Mouse (Mus musculus) embryonic facial prominence, embryonic 15.5 days (tissue): ENCODE results near the gene Cog5. TPM values are rescaled to one million over a fixed set of nuclear protein-coding genes. Genes with fewer than 3 reads are reported as not detected.

Experiments used
- ATAC-seq: fragments of 200-750 bp; cut with Nextera tagmentation; 2 replicates; pipeline ENCODE4 v1.8.0; 2017; ENCODE audit warnings: low read depth, moderate TSS enrichment; ENCODE audit not compliant: insufficient number of reproducible peaks, low FRiP score, low TSS enrichment
- H3K27ac ChIP-seq: fragments of 300-500 bp; sonication (generic); replicated peaks from 2 replicates; pipeline ENCODE4 v1.5.1; 2015; ENCODE audit warnings: mild to moderate bottlenecking, inconsistent platforms
- H3K27me3 ChIP-seq: fragments of 300-500 bp; sonication (generic); 2 replicates; pipeline ENCODE4 v1.6.1; 2015; ENCODE audit warnings: inconsistent platforms
- H3K36me3 ChIP-seq: fragments of 300-500 bp; sonication (generic); 2 replicates; pipeline ENCODE4 v1.6.1; 2015; ENCODE audit warnings: mild to moderate bottlenecking, inconsistent platforms
- H3K4me1 ChIP-seq: fragments of 300-500 bp; sonication (generic); 2 replicates; pipeline ENCODE4 v1.6.1; 2015; ENCODE audit warnings: inconsistent platforms
- H3K4me2 ChIP-seq: fragments of 300-500 bp; sonication (generic); replicated peaks from 2 replicates; pipeline ENCODE4 v1.6.1; 2015; ENCODE audit warnings: mild to moderate bottlenecking, inconsistent platforms
- H3K4me3 ChIP-seq: fragments of 300-500 bp; sonication (generic); replicated peaks from 2 replicates; pipeline ENCODE4 v1.5.1; 2015; ENCODE audit warnings: mild to moderate bottlenecking, inconsistent platforms
- H3K9ac ChIP-seq: fragments of 300-500 bp; sonication (generic); 2 replicates; pipeline ENCODE4 v1.6.1; 2015; ENCODE audit warnings: inconsistent platforms
- H3K9me3 ChIP-seq: fragments of 300-500 bp; sonication (generic); replicated peaks from 2 replicates; pipeline ENCODE4 v1.6.1; 2016; ENCODE audit warnings: inconsistent platforms
- WGBS: fragments of 180-500 bp; shearing (Covaris S2); methylation state at CpG from one replicate; pipeline ENCODE4 v1.1.7; 2015; 5-methylcytosine and 5-hydroxymethylcytosine counted together
- polyA plus RNA-seq: library from polyadenylated mRNA; unstranded; fragments of >200 nt; fragmentation: Nextera tagmentation; extraction: Ambion mirVana; gene quantifications from 2 replicates; pipeline ENCODE4 v1.2.1, GENCODE M21; 2015

Gene Cog5
- polyA plus RNA-seq, 1 experiment from 2014 or later: 27.6 TPM

DNA sequence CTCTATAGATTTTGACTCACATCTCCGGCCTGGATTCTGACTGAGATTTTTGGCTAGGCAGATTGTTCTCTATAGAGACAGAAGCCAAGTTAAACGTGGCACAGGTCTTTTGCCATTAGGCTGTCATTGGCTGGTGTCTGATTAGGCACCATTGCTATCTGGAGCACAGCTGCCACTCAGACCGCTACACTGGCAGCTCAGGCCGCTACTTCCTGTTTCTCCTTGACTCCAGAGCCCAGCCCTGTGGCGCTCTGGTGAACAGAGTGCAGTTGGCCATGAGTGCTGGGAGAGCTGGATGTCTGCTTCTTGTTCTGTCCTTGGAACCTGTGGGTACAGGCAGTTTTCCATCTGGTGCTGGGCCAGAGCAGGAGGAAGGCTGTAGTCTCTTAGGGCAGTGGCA lies 262.6 kb downstream of the Cog5 start:
- H3K36me3 ChIP-seq: no peaks in the 10 kb centered on the region
- H3K4me3 ChIP-seq: no peak overlapping the region
- WGBS: 75% methylated on average over 5 of the region's 5 CpGs
- H3K9ac ChIP-seq: no peak overlapping the region
- H3K4me1 ChIP-seq: no peaks in the 10 kb centered on the region; the same call in 1 of the 2 replicates
- H3K27ac ChIP-seq: no peak overlapping the region
- no peak for ATAC-seq
- H3K4me2 ChIP-seq: no peak overlapping the region
- no peaks in the 10 kb centered on the region for H3K9me3 ChIP-seq
- H3K27me3 ChIP-seq: no peaks in the 10 kb centered on the region

GRCm38 (mm10) chr12:31920464-31921405 lies 266.1 kb downstream of the Cog5 start:
- Histone ChIP-seq H3K9me3 (no peaks in the 10 kb centered on the region), H3K27me3 (no peaks in the 10 kb centered on the region), H3K9ac (no peak overlapping the region), H3K4me1 (no peaks in the 10 kb centered on the region; the same call in 1 of the 2 replicates), H3K36me3 (peaks cover 13% of the 10 kb centered on the region), H3K4me2 (no peak overlapping the region), H3K27ac (no peak overlapping the region), H3K4me3 (no peak overlapping the region)
- WGBS: 80% methylated on average over 18 of the region's 18 CpGs
- ATAC-seq: 0 out of 2 replicates have a peak, but pooled peaks have one; percentile 34

DNA sequence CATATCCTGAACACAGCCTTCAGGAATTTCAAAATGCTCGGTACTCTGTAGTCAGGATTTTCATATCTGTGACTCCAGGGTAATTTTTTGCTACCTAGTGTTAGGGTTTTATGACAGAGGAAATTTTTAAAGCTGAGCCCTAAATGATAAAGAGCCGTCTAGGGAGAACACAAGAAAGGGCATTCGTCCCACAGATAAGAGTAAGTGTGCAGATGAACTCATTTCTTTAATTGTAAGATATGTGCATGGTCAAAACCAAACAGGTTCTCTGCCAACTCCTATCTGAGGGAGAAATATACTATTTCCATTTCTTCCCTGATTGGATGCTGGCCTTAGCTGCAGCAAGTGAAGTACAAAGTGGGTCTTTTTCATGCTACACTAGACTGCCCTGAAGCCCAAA lies 269.5 kb downstream of the Cog5 start:
- Histone ChIP-seq H3K4me2 (no peak overlapping the region), H3K4me3 (no peak overlapping the region), H3K27ac (no peak overlapping the region), H3K9ac (no peak overlapping the region), H3K36me3 (peaks cover 40% of the 10 kb centered on the region), H3K27me3 (no peaks in the 10 kb centered on the region), H3K9me3 (no peaks in the 10 kb centered on the region), H3K4me1 (no peaks in the 10 kb centered on the region)
- ATAC-seq: no peak
- WGBS: 87% methylated on average over 3 of the region's 3 CpGs

DNA sequence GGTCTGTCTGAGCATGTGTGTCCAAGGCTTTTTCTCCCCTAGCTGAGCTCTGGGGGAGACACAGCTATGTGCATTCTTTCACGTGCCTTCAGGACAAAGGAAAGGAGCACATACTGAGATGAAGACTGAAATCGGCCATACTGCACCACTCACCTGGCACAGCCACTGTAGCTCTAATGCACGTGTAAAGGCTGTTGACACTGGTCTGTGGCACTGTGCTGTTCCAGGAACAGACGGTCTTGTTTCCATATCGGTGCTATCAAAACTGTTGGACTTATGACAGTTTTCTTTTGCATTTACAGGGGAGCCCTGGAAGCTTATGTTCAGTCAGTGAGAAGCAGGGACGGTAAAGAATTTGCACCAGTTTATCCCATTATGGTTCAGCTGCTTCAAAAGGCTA lies 270.7 kb downstream of the Cog5 start:
- WGBS: 79% methylated on average over 6 of the region's 6 CpGs
- no peak for ATAC-seq
- no peak overlapping the region for H3K9ac ChIP-seq
- H3K36me3 ChIP-seq: peaks cover 48% of the 10 kb centered on the region
- H3K4me1 ChIP-seq: no peaks in the 10 kb centered on the region
- no peak overlapping the region for H3K27ac ChIP-seq
- H3K27me3 ChIP-seq: no peaks in the 10 kb centered on the region
- H3K9me3 ChIP-seq: no peaks in the 10 kb centered on the region
- no peak overlapping the region for H3K4me2 ChIP-seq
- no peak overlapping the region for H3K4me3 ChIP-seq

DNA sequence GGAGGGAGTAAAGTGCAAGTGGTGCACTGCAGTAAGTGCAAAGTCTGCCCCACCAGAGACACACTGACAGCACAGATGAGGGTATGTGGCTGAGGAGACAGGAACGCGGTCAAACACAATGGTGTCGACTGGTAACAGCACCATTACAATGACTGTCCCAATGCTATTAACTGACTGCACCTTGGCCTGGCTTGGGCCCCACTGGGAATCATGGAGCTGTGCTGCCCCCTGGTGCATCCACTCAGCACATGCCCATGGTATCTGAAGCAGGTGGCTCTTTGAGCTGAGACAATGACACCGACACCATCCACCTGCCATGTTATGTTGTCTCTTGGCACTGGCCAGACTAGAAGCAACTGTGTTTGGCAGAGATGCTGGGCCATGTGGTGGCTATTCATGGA lies 272.0 kb downstream of the Cog5 start:
- peak; percentile 63; the same call in 1 of the 2 replicates for ATAC-seq
- Histone ChIP-seq H3K4me2 (no peak overlapping the region), H3K27me3 (no peaks in the 10 kb centered on the region), H3K36me3 (peaks cover 61% of the 10 kb centered on the region), H3K27ac (no peak overlapping the region), H3K4me3 (no peak overlapping the region), H3K4me1 (no peaks in the 10 kb centered on the region), H3K9me3 (no peaks in the 10 kb centered on the region), H3K9ac (no peak overlapping the region)
- 70% methylated on average over 4 of the region's 4 CpGs for WGBS

DNA sequence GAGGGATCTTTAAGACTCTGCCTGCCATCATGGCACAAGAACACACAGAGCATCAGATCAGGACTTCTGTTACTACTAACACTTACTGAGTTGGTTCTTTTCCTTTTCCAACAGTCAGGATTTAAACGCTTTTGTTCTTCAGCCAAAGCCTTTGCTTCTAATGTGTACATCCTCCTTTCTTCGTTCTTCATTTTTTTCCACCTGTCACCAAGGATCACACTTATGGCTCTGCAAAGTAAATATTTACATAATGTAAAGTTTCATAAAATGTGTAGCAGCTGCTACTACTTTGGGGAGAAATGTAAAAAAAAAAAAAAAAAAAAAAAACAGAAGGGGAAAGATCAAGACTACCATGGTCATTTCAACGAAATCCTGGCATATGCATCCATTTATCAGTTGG lies 273.8 kb downstream of the Cog5 start:
- H3K4me1 ChIP-seq: no peaks in the 10 kb centered on the region
- no peaks in the 10 kb centered on the region for H3K9me3 ChIP-seq
- H3K4me3 ChIP-seq: no peak overlapping the region
- H3K27ac ChIP-seq: no peak overlapping the region
- H3K36me3 ChIP-seq: peaks cover 76% of the 10 kb centered on the region
- H3K27me3 ChIP-seq: no peaks in the 10 kb centered on the region
- H3K9ac ChIP-seq: no peak overlapping the region
- H3K4me2 ChIP-seq: no peak overlapping the region
- ATAC-seq: no peak
- 61% methylated on average over 3 of the region's 3 CpGs for WGBS

DNA sequence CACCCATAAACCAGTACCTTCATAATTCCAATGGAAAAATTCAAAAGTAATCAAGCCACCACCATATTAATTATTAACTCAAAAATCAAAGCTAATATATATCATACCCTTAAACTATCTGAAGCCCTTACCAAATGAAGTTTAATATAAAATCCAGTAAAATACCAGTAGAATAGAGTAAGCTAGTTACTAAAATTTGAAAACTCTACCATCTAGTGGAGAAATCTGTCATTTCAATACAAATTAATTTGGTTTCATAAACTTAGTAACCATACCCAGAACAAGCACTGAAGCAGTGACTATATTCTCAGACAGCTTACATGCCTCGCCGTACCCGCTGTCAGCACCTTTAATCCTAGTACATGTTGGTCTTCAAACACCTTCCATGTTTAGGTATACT lies 277.1 kb downstream of the Cog5 start:
- Histone ChIP-seq H3K4me2 (no peak overlapping the region), H3K9me3 (no peaks in the 10 kb centered on the region), H3K4me1 (no peaks in the 10 kb centered on the region), H3K9ac (no peak overlapping the region), H3K27me3 (no peaks in the 10 kb centered on the region), H3K4me3 (no peak overlapping the region), H3K27ac (no peak overlapping the region), H3K36me3 (peaks cover 69% of the 10 kb centered on the region)
- 89% methylated on average over 3 of the region's 3 CpGs for WGBS
- ATAC-seq: no peak

GRCm38 (mm10) chr12:31936657-31937300 lies 282.1 kb downstream of the Cog5 start:
- WGBS: 27% methylated on average over 6 of the region's 6 CpGs
- Histone ChIP-seq H3K27ac (no peak overlapping the region), H3K9ac (no peak overlapping the region), H3K9me3 (no peaks in the 10 kb centered on the region), H3K4me2 (no peak overlapping the region), H3K27me3 (no peaks in the 10 kb centered on the region), H3K4me3 (no peak overlapping the region), H3K36me3 (peaks cover 63% of the 10 kb centered on the region), H3K4me1 (0 out of 2 replicates have a peak, but pooled peaks cover 3% of the 10 kb centered on the region)
- ATAC-seq: no peak

DNA sequence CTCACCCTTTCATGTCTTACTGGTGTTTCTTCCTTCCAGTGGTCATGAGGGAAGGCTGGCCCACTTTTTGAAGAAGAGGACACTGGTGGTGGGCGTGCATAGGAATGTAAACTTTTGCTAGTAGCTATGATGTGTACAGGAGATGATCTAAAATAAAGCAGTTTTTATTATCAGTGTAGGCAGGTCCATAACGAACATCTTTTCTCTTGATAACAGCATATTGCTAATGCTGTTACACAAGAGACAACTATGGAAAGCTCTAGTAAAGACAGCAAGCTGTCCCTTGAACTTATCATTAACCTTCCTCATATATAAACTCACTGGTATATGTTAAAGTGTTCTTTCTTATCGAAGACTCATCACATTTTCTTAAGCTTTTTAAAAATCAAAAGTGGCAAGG lies 282.9 kb downstream of the Cog5 start:
- H3K36me3 ChIP-seq: peaks cover 58% of the 10 kb centered on the region
- ATAC-seq: no peak
- 84% methylated on average over 3 of the region's 3 CpGs for WGBS

GRCm38 (mm10) chr12:31938391-31938997 lies 283.8 kb downstream of the Cog5 start:
- Histone ChIP-seq H3K36me3 (peaks cover 59% of the 10 kb centered on the region), H3K9ac (no peak overlapping the region), H3K4me1 (0 out of 2 replicates have a peak, but pooled peaks cover 3% of the 10 kb centered on the region), H3K9me3 (no peaks in the 10 kb centered on the region), H3K27ac (no peak overlapping the region), H3K4me3 (no peak overlapping the region), H3K4me2 (no peak overlapping the region), H3K27me3 (no peaks in the 10 kb centered on the region)
- no peak for ATAC-seq
- WGBS: 85% methylated on average over 4 of the region's 4 CpGs

More for the DNA sequence above, 282.9 kb downstream of the Cog5 start:
- Histone ChIP-seq H3K27me3 (no peaks in the 10 kb centered on the region), H3K4me3 (no peak overlapping the region), H3K9me3 (no peaks in the 10 kb centered on the region), H3K27ac (no peak overlapping the region), H3K9ac (no peak overlapping the region), H3K4me1 (0 out of 2 replicates have a peak, but pooled peaks cover 3% of the 10 kb centered on the region), H3K4me2 (no peak overlapping the region)

DNA sequence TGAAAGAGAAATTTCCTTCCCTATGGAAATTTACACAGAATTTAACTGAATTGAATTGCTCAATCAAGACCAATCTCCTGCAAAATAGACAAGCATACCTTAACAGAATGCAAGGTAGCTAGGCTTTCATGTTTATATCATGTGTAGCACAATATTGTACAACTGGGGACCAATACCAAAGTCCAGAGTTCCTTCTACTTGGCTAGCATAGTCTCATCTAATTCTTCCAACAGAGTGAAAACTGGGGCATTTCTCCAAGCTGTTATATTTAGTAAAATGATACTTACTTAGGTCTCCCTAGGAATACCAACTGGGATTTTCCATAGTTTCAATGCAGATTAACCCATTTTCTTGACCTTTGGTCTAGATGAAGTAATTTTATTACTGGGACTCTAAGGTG lies 284.4 kb downstream of the Cog5 start:
- Histone ChIP-seq H3K9me3 (no peaks in the 10 kb centered on the region), H3K4me1 (0 out of 2 replicates have a peak, but pooled peaks cover 3% of the 10 kb centered on the region), H3K4me3 (no peak overlapping the region), H3K36me3 (peaks cover 63% of the 10 kb centered on the region), H3K27me3 (no peaks in the 10 kb centered on the region), H3K9ac (no peak overlapping the region), H3K4me2 (no peak overlapping the region), H3K27ac (no peak overlapping the region)
- no peak for ATAC-seq
